Mouse (Mus musculus): ENCODE measurements around the gene Il18bp.

DNA sequence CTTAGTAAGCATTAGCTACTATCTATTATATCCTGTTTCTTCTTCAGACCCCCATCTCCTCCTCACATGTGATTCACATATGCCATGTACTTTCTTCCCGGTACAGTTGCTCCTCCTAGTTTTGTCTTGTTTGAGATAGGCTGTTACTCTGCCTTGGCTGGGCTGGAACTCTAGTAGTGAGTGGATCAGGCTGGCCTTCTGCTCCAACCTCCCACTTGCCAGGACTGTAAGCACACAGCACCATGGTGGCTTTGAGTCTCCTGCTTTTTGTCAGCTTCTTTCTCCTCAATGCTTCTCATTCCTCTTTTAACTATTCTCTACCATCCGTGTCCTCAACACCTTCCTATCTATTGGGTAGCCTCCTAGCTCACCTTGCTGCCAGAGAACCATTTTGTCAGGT is 49.7 kb downstream of the Il18bp start:
- TF ChIP-seq CTCF (IDR thresholded peaks at IDR 0.05; ENCODE audit: low read depth, low read length) (no peak), POLR2A (IDR thresholded peaks at IDR 0.05; ENCODE audit: borderline replicate concordance, low read depth, low read length) (no peak)
